Mouse (Mus musculus) lung, postnatal 0 days (tissue): ENCODE data around the gene Apoc1.

Source experiments
- CTCF ChIP-seq: IDR thresholded peaks from 2 replicates; pipeline ENCODE4 v1.5.1; 2016; ENCODE audit warnings: antibody characterized with exemption, mild to moderate bottlenecking
- EP300 ChIP-seq: IDR thresholded peaks from 2 replicates; pipeline ENCODE4 v1.6.1; 2016; ENCODE audit warnings: antibody characterized with exemption, mild to moderate bottlenecking, control low read depth

- TF ChIP-seq CTCF (no peak), EP300 (no peak)
Measured at GRCm38 (mm10) chr7:19678901-19679300, 13.6 kb downstream of the Apoc1 start.
